ENCODE assay signal across 11 mouse cellular contexts in the genomic region with DNA sequence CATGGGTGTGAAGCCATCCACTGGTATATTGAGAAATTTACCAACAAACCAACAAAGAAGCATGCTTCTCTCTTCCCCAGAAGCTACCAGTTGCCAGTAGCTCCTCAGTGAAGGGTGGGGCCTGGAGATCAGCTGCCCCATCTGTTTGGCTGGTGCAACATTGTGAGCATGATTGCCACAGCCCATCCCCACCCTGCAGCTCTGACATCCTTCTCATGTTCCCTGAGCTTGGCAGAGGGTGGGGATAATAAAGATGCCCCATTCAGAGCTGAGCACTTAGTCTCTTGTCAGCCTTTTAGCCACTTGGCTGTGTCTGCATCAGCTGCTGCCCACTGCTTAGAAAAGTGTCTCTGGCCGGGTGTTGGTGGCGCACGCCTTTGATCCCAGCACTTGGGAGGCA. TPM values are rescaled to one million over a fixed set of nuclear protein-coding genes. Genes with fewer than 3 reads are reported as not detected.
DNase-seq lines count a peak whose midpoint lies in the region; ATAC-seq and TF ChIP-seq lines count a peak whose summit lies in the region.
"Had no signal": no experiment of that assay in that cellular context is flagged by ENCODE, and none has a peak within 500 bp of the region (broad histone marks: within the 10 kb centered on the region; RNA-seq: fewer than 3 reads in every experiment).

No protein-coding gene starts in this region.

- no peak overlapping the region for H3K4me3 ChIP-seq in midbrain, postnatal 0 days (ENCODE audit: low read depth, low read length)
- H3K4me3 ChIP-seq in midbrain, embryonic 10.5 days = no peak overlapping the region
- no peak overlapping the region for H3K4me3 ChIP-seq in liver, embryonic 14.5 days (ENCODE audit: insufficient read depth in 1 of 2, low read depth in 2 of 2, low read length in 2 of 2)
- H3K4me3 ChIP-seq: limb, embryonic 15.5 days had no signal

- H3K36me3 ChIP-seq in midbrain, postnatal 0 days (ENCODE audit: insufficient read depth, low read length) = peaks cover 22% of the 10 kb centered on the region
- H3K36me3 ChIP-seq in midbrain, embryonic 10.5 days = peaks cover 41% of the 10 kb centered on the region
- H3K36me3 ChIP-seq in liver, embryonic 14.5 days (replicated peaks; ENCODE audit: control insufficient read depth, insufficient read depth, low read depth) = no peaks in the 10 kb centered on the region
- H3K36me3 ChIP-seq: limb, embryonic 15.5 days had no signal

- no peak overlapping the region for H3K9ac ChIP-seq in midbrain, postnatal 0 days (replicated peaks; ENCODE audit: low read length, poor library complexity, severe bottlenecking)
- no peak overlapping the region for H3K9ac ChIP-seq in liver, embryonic 14.5 days (replicated peaks)
- H3K9ac ChIP-seq: limb, embryonic 15.5 days had no signal

- H3K27ac ChIP-seq in midbrain, postnatal 0 days (ENCODE audit: low read depth, low read length) = no peak overlapping the region
- no peak overlapping the region for H3K27ac ChIP-seq in midbrain, embryonic 10.5 days (replicated peaks)
- H3K27ac ChIP-seq in liver, embryonic 14.5 days = no peak overlapping the region
- H3K27ac ChIP-seq: limb, embryonic 15.5 days had no signal

- WGBS in midbrain, postnatal 0 days = 93% methylated on average over 3 of the region's 3 CpGs
- WGBS in midbrain, embryonic 10.5 days = 84% methylated on average over 3 of the region's 3 CpGs
- 82% methylated on average over 3 of the region's 3 CpGs for WGBS in liver, embryonic 14.5 days (ENCODE audit: insufficient replicate concordance)

- H3K9me3 ChIP-seq in midbrain, postnatal 0 days (ENCODE audit: low read length) = no peaks in the 10 kb centered on the region
- H3K9me3 ChIP-seq in midbrain, embryonic 10.5 days (replicated peaks) = no peaks in the 10 kb centered on the region
- H3K9me3 ChIP-seq in liver, embryonic 14.5 days (ENCODE audit: control insufficient read depth, low read length) = no peaks in the 10 kb centered on the region
- H3K9me3 ChIP-seq: limb, embryonic 15.5 days had no signal

- no peak for ATAC-seq in midbrain, postnatal 0 days (ENCODE audit: low FRiP score)
- ATAC-seq in erythroid progenitor cell, adult 5-6 weeks (replicated peaks; ENCODE audit: low FRiP score, poor library complexity, severe bottlenecking) = peak; percentile 81
- peak; percentile 73; the same call in 1 of the 2 replicates for ATAC-seq in liver, embryonic 14.5 days (ENCODE audit: insufficient read depth)
- ATAC-seq: midbrain, embryonic 16.5 days had no signal

- H3K4me1 ChIP-seq in midbrain, postnatal 0 days (ENCODE audit: insufficient read depth, low read length) = no peaks in the 10 kb centered on the region
- H3K4me1 ChIP-seq in midbrain, embryonic 10.5 days = no peaks in the 10 kb centered on the region
- H3K4me1 ChIP-seq in liver, embryonic 14.5 days (replicated peaks; ENCODE audit: control insufficient read depth in 2 of 2, insufficient read depth in 2 of 2, low read length in 1 of 2) = peaks cover 0 to 10% of the 10 kb centered on the region in 2 experiments; a peak in 3 of 4 replicates

- DNase-seq in midbrain, postnatal 0 days (ENCODE audit: low spot score) = peak; percentile 40
- DNase-seq in midbrain, embryonic 10.5 days (ENCODE audit: low spot score) = no peak
- peak; percentile 15 to 39 (median 26) for DNase-seq in liver, embryonic 14.5 days (ENCODE audit: low read depth in 3 of 3, low spot score in 3 of 3)
- DNase-seq in frontal cortex, postnatal 14 days (ENCODE audit: low spot score in 2 of 2) = no peak
- no peak for DNase-seq in adrenal gland, adult 8-10 months
- no peak for DNase-seq in spleen, adult 12 weeks (ENCODE audit: low spot score)
- DNase-seq: kidney, adult 9 months; layer of hippocampus, postnatal 36 days had no signal

- no peak overlapping the region for H3K4me2 ChIP-seq in midbrain, postnatal 0 days (ENCODE audit: low read depth, low read length, poor library complexity, severe bottlenecking)
- no peak overlapping the region for H3K4me2 ChIP-seq in liver, embryonic 14.5 days (ENCODE audit: low read depth)
- H3K4me2 ChIP-seq: limb, embryonic 15.5 days had no signal

- TF ChIP-seq CTCF in midbrain, postnatal 0 days (IDR thresholded peaks at IDR 0.05) = no peak
- TF ChIP-seq CTCF in liver, embryonic 14.5 days (IDR thresholded peaks at IDR 0.05; ENCODE audit: low read depth) = no peak

- H3K27me3 ChIP-seq in midbrain, postnatal 0 days (ENCODE audit: insufficient read depth, low read length) = no peaks in the 10 kb centered on the region
- no peaks in the 10 kb centered on the region for H3K27me3 ChIP-seq in midbrain, embryonic 10.5 days (ENCODE audit: low read depth, poor library complexity, severe bottlenecking)
- H3K27me3 ChIP-seq in liver, embryonic 14.5 days (ENCODE audit: control insufficient read depth, insufficient read depth, low read length) = no peaks in the 10 kb centered on the region
- H3K27me3 ChIP-seq: limb, embryonic 15.5 days had no signal

- TF ChIP-seq EP300 in liver, embryonic 14.5 days (IDR thresholded peaks at IDR 0.05; ENCODE audit: low read depth) = peak; percentile 50; the same call in 1 of the 2 replicates

RNA-seq across cellular contexts. Expression of a gene that starts 39.1 kb away (rescaled TPM):
- total RNA-seq in midbrain, postnatal 0 days (2014; rRNA removed) = 68.4 and 80.3 TPM in 2 replicates
- polyA plus RNA-seq in midbrain, postnatal 0 days (2015; fragmentation: Nextera tagmentation; extraction: Ambion mirVana) = 11.2 and 12.7 TPM in 2 replicates
- 10.8 and 15.6 TPM in 2 replicates for polyA plus RNA-seq in midbrain, embryonic 10.5 days (2016; fragmentation: Nextera tagmentation; extraction: Ambion mirVana)
- 12.3 and 15.9 TPM in 2 replicates for total RNA-seq in erythroid progenitor cell, adult 5-6 weeks (2015; ENCODE audit: low replicate concordance)
- total RNA-seq in erythroid progenitor cell, adult 5-6 weeks (2017; ENCODE audit: low replicate concordance) = 8.7 and 10.8 TPM in 2 replicates
- polyA plus RNA-seq in liver, embryonic 14.5 days (2012; rRNA removed) = 3.5 and 3.9 TPM in 2 replicates
- polyA plus RNA-seq in liver, embryonic 14.5 days (2014; fragmentation: Nextera tagmentation; extraction: Ambion mirVana) = 3.0 and 3.5 TPM in 2 replicates
- 10 to 100 TPM; 25.9 to 67.1 (median 40.9) TPM for total RNA-seq in adrenal gland, adult 8-10 months (2022)

RNA-seq across cellular contexts. Expression of a gene that starts 41.7 kb away (rescaled TPM):
- total RNA-seq in midbrain, postnatal 0 days (2014; rRNA removed) = not detected in 2 replicates
- 0.13 TPM in 1 of 2 replicates, not detected in the other for polyA plus RNA-seq in midbrain, postnatal 0 days (2015; fragmentation: Nextera tagmentation; extraction: Ambion mirVana)
- 0.09 TPM in 1 of 2 replicates, not detected in the other for polyA plus RNA-seq in midbrain, embryonic 10.5 days (2016; fragmentation: Nextera tagmentation; extraction: Ambion mirVana)
- not detected in 2 replicates for total RNA-seq in erythroid progenitor cell, adult 5-6 weeks (2015; ENCODE audit: low replicate concordance)
- total RNA-seq in erythroid progenitor cell, adult 5-6 weeks (2017; ENCODE audit: low replicate concordance) = not detected in 2 replicates
- 0.17 and 0.20 TPM in 2 replicates for polyA plus RNA-seq in liver, embryonic 14.5 days (2012; rRNA removed)
- 0.10 and 0.39 TPM in 2 replicates for polyA plus RNA-seq in liver, embryonic 14.5 days (2014; fragmentation: Nextera tagmentation; extraction: Ambion mirVana)
- total RNA-seq in adrenal gland, adult 8-10 months (2022) = not detected
- polyA plus RNA-seq: limb, embryonic 15.5 days; midbrain, embryonic 16.5 days had no signal

Comparison
In these comparisons a context has a peak if more than half of its experiments do, and no peak if none do; other contexts are left out.
1. DNase-seq: peak in midbrain, postnatal 0 days (single experiment) and liver, embryonic 14.5 days (3 of 3); none in midbrain, embryonic 10.5 days (single experiment), frontal cortex, postnatal 14 days (0 of 2), adrenal gland, adult 8-10 months (single experiment) and spleen, adult 12 weeks (single experiment).